Mouse (Mus musculus): ENCODE measurements at regions not wholly inside any gene's neighbourhood (a gene's known extent, or its start where the extent isn't known, plus 50 kb on each side); places are given as distances from the start of the nearest gene placed in this dataset.
A peak's percentile ranks its signal among the peaks of the same experiment; 100 is the strongest.

DNA sequence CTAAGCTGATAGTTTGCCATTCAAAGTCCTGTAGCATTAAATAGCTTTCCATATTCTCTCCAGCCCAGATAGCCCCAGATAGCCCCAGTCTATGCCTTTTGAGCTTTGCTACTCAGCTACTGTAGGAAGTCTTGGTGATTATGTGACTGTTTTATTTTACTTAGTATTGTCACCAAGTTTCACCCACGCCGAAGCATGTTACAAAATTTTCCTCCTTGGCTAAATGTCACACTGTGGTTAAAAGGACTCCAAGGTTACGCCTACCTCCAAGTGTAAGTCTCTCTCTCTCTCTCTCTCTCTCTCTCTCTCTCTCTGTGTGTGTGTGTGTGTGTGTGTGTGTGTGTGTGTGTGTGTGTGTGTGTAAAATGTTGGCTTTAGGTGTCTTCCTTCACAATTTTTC, 270.2 kb upstream of the Rnaseh2b start:
- Histone ChIP-seq H3K27me3 (ENCODE audit: control insufficient read depth, insufficient read depth, insufficient read length) (no peaks in the 10 kb centered on the region), H3K79me3 (ENCODE audit: low read depth) (no peaks in the 10 kb centered on the region), H3ac (ENCODE audit: control insufficient read depth, insufficient read length, low read depth) (no peak overlapping the region), H3K36me3 (ENCODE audit: control insufficient read depth, insufficient read depth) (no peaks in the 10 kb centered on the region), H3K79me2 (ENCODE audit: control insufficient read depth, insufficient read depth) (no peaks in the 10 kb centered on the region), H3K4me3 (ENCODE audit: insufficient read depth, poor library complexity, severe bottlenecking) (no peak overlapping the region)
- TF ChIP-seq USF1 (IDR thresholded peaks at IDR 0.05; ENCODE audit: low read depth): no peak
- no peak for TF ChIP-seq FOSL1 (IDR thresholded peaks at IDR 0.05; ENCODE audit: insufficient read depth, low read length, poor library complexity, severe bottlenecking)
- TF ChIP-seq MYOD1 (IDR thresholded peaks at IDR 0.05; ENCODE audit: control insufficient read depth, insufficient read length, low read depth): no peak
- no peak for TF ChIP-seq MAX (IDR thresholded peaks at IDR 0.05)

DNA sequence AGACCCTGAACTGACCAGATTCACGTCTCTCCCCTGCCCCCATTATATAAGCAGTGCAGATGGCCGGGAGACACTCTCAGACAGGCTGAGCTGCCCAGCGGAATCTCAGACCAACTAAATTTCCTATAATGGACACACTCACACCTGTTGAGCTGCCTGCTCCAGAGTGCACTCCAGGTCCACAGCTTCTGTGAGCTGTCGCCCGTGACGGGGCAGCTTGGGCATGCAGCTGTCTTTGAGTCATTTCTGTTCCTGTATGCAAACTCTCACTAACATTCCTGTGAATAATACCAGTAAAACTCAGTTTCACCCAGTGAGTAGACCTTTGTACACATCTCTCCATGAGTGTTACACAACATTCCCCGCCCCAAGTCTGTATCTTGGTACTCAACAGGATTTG, 269.4 kb upstream of the Rnaseh2b start:
- H3K4me3 ChIP-seq (ENCODE audit: insufficient read depth, poor library complexity, severe bottlenecking): no peak overlapping the region

DNA sequence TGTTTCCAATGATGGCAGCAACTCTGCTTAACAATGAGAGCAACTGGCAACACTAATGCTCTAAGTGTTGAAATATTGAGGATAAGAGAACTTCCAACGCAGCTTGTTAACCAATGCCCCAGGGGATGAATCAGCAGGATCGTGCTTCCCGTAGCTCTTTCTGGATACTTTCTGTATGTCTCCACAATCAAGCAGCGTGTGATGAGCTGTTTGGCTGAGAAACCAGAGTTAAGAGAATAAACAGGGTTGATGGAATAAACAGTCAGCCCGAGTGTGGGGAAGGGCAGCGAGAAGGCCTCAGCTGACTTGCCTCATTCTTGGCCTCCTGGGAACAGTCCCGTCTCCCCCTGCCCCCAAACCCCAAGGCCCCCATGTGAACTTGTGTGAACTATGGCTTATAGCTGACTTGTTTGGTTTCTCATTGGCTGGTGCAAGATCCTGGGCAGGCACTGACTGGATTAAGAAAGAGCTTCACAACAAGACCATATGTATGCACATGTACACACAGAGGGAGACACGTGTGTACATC, 264.6 kb upstream of the Rnaseh2b start:
- H3K79me3 ChIP-seq (ENCODE audit: low read depth): no peaks in the 10 kb centered on the region
- H3K79me2 ChIP-seq (ENCODE audit: control insufficient read depth, insufficient read depth): no peaks in the 10 kb centered on the region
- no peaks in the 10 kb centered on the region for H3K36me3 ChIP-seq (ENCODE audit: control insufficient read depth, insufficient read depth)
- no peak overlapping the region for H3ac ChIP-seq (ENCODE audit: control insufficient read depth, insufficient read length, low read depth)
- TF ChIP-seq USF1 (IDR thresholded peaks at IDR 0.05; ENCODE audit: low read depth): no peak
- no peaks in the 10 kb centered on the region for H3K27me3 ChIP-seq (ENCODE audit: control insufficient read depth, insufficient read depth, insufficient read length)
- H3K4me3 ChIP-seq (ENCODE audit: insufficient read depth, poor library complexity, severe bottlenecking): no peak overlapping the region

More for the DNA sequence above, 269.4 kb upstream of the Rnaseh2b start:
- Histone ChIP-seq H3ac (ENCODE audit: control insufficient read depth, insufficient read length, low read depth) (no peak overlapping the region), H3K36me3 (ENCODE audit: control insufficient read depth, insufficient read depth) (no peaks in the 10 kb centered on the region), H3K79me3 (ENCODE audit: low read depth) (no peaks in the 10 kb centered on the region), H3K27me3 (ENCODE audit: control insufficient read depth, insufficient read depth, insufficient read length) (no peaks in the 10 kb centered on the region), H3K79me2 (ENCODE audit: control insufficient read depth, insufficient read depth) (no peaks in the 10 kb centered on the region)
- TF ChIP-seq CTCF (IDR thresholded peaks at IDR 0.05; ENCODE audit: control insufficient read depth, insufficient read depth, insufficient read length) (no peak), MYOD1 (IDR thresholded peaks at IDR 0.05; ENCODE audit: control insufficient read depth, insufficient read length, low read depth) (peak; percentile 27)

DNA sequence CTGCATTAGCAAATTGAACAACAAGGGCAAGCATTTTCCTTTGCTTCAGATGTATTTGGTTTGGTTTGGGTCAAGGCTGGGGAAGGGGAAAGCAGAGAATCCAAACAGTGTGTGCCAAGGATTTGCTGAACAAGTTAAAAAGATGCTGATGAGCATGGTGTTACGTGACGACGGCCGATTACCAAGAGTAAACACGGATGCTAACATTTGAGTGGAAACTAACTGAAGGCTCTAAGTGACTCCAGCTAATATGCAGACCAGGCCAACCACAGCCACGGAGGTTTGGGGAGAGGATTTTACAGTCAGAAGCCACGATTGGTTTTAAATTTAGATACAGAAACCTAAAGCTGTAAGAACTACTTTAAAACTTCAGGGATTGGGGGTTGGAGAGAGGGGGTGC, 262.3 kb upstream of the Rnaseh2b start:
- H3K79me3 ChIP-seq (ENCODE audit: low read depth): no peaks in the 10 kb centered on the region
- TF ChIP-seq CTCF (IDR thresholded peaks at IDR 0.05; ENCODE audit: control insufficient read depth, insufficient read depth, insufficient read length) (no peak), MAX (IDR thresholded peaks at IDR 0.05) (no peak), MYOG (IDR thresholded peaks at IDR 0.05; ENCODE audit: control insufficient read depth, extremely low read depth, insufficient read length) (no peak), FOSL1 (IDR thresholded peaks at IDR 0.05; ENCODE audit: insufficient read depth, low read length, poor library complexity, severe bottlenecking) (no peak), CEBPB (IDR thresholded peaks at IDR 0.05; ENCODE audit: low read depth) (no peak), MYOD1 (IDR thresholded peaks at IDR 0.05; ENCODE audit: control insufficient read depth, insufficient read length, low read depth) (no peak), USF1 (IDR thresholded peaks at IDR 0.05; ENCODE audit: low read depth) (no peak)
- H3ac ChIP-seq (ENCODE audit: control insufficient read depth, insufficient read length, low read depth): no peak overlapping the region
- peaks cover 3% of the 10 kb centered on the region for H3K27me3 ChIP-seq (ENCODE audit: control insufficient read depth, insufficient read depth, insufficient read length)
- no peaks in the 10 kb centered on the region for H3K36me3 ChIP-seq (ENCODE audit: control insufficient read depth, insufficient read depth)
- no peaks in the 10 kb centered on the region for H3K79me2 ChIP-seq (ENCODE audit: control insufficient read depth, insufficient read depth)
- no peak overlapping the region for H3K4me3 ChIP-seq (ENCODE audit: insufficient read depth, poor library complexity, severe bottlenecking)

DNA sequence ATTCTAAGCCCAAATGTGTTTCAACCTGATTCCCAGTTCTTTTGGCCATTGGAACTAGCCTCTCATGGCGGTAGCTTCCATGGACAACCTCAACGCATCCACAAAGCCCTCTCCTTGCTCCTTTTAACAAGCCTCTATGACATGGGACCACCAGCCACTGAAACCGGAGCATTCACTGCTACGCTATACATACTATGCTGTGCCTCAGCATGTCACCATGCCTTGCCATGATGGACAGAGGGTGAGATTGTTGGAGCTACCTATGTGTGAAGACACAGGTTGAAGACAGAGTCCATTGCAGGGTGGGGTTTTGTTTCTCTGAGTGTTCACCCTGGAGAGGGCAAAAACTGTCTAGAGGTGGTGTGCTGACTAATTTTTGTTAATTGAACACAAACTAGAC, 258.7 kb upstream of the Rnaseh2b start:
- H3K79me3 ChIP-seq (ENCODE audit: low read depth): no peaks in the 10 kb centered on the region
- no peak for TF ChIP-seq MYOG (IDR thresholded peaks at IDR 0.05; ENCODE audit: control insufficient read depth, extremely low read depth, insufficient read length)
- TF ChIP-seq MAX (IDR thresholded peaks at IDR 0.05): no peak
- no peak for TF ChIP-seq MYOD1 (IDR thresholded peaks at IDR 0.05; ENCODE audit: control insufficient read depth, insufficient read length, low read depth)
- TF ChIP-seq USF1 (IDR thresholded peaks at IDR 0.05; ENCODE audit: low read depth): no peak
- TF ChIP-seq CEBPB (IDR thresholded peaks at IDR 0.05; ENCODE audit: low read depth): no peak
- no peak for TF ChIP-seq FOSL1 (IDR thresholded peaks at IDR 0.05; ENCODE audit: insufficient read depth, low read length, poor library complexity, severe bottlenecking)
- no peak for TF ChIP-seq CTCF (IDR thresholded peaks at IDR 0.05; ENCODE audit: control insufficient read depth, insufficient read depth, insufficient read length)
- H3K4me3 ChIP-seq (ENCODE audit: insufficient read depth, poor library complexity, severe bottlenecking): no peak overlapping the region
- no peak overlapping the region for H3ac ChIP-seq (ENCODE audit: control insufficient read depth, insufficient read length, low read depth)
- peaks cover 3% of the 10 kb centered on the region for H3K27me3 ChIP-seq (ENCODE audit: control insufficient read depth, insufficient read depth, insufficient read length)
- H3K79me2 ChIP-seq (ENCODE audit: control insufficient read depth, insufficient read depth): no peaks in the 10 kb centered on the region
- no peaks in the 10 kb centered on the region for H3K36me3 ChIP-seq (ENCODE audit: control insufficient read depth, insufficient read depth)

DNA sequence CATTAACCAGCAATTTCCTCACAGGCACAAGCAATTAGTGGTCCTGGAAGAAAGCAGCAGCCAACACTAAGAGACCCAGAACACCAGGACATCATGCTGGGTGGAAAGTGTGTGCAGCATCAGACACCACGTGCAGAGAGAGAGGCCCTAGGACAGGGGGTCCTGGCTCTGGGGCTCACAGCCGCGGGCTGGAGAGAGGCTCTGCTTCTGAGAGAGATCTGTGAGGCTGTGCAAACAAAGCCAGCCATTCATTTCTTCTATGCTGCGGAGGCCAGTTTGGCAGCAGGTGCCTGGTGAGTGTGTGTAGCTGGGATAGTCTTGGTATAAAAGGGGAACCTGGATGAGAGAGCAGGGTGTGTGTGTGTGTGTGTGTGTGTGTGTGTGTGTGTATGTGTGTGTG, 257.7 kb upstream of the Rnaseh2b start:
- TF ChIP-seq CEBPB (IDR thresholded peaks at IDR 0.05; ENCODE audit: low read depth) (no peak), USF1 (IDR thresholded peaks at IDR 0.05; ENCODE audit: low read depth) (no peak), MAX (IDR thresholded peaks at IDR 0.05) (no peak), MYOG (IDR thresholded peaks at IDR 0.05; ENCODE audit: control insufficient read depth, extremely low read depth, insufficient read length) (no peak), FOSL1 (IDR thresholded peaks at IDR 0.05; ENCODE audit: insufficient read depth, low read length, poor library complexity, severe bottlenecking) (no peak), MYOD1 (IDR thresholded peaks at IDR 0.05; ENCODE audit: control insufficient read depth, insufficient read length, low read depth) (no peak), CTCF (IDR thresholded peaks at IDR 0.05; ENCODE audit: control insufficient read depth, insufficient read depth, insufficient read length) (no peak)
- Histone ChIP-seq H3K36me3 (ENCODE audit: control insufficient read depth, insufficient read depth) (no peaks in the 10 kb centered on the region), H3K27me3 (ENCODE audit: control insufficient read depth, insufficient read depth, insufficient read length) (peaks cover 3% of the 10 kb centered on the region), H3K79me2 (ENCODE audit: control insufficient read depth, insufficient read depth) (no peaks in the 10 kb centered on the region), H3ac (ENCODE audit: control insufficient read depth, insufficient read length, low read depth) (no peak overlapping the region), H3K4me3 (ENCODE audit: insufficient read depth, poor library complexity, severe bottlenecking) (no peak overlapping the region), H3K79me3 (ENCODE audit: low read depth) (no peaks in the 10 kb centered on the region)

All from C2C12 (cell line).